Mouse (Mus musculus): Measurements from ENCODE around the gene Tshz2. TPM values are rescaled to one million over a fixed set of nuclear protein-coding genes. Genes with fewer than 3 reads are reported as not detected.

Gene Tshz2
- total RNA-seq, 2 experiments from 2014 or later = 38.2 to 40.1 TPM

DNA sequence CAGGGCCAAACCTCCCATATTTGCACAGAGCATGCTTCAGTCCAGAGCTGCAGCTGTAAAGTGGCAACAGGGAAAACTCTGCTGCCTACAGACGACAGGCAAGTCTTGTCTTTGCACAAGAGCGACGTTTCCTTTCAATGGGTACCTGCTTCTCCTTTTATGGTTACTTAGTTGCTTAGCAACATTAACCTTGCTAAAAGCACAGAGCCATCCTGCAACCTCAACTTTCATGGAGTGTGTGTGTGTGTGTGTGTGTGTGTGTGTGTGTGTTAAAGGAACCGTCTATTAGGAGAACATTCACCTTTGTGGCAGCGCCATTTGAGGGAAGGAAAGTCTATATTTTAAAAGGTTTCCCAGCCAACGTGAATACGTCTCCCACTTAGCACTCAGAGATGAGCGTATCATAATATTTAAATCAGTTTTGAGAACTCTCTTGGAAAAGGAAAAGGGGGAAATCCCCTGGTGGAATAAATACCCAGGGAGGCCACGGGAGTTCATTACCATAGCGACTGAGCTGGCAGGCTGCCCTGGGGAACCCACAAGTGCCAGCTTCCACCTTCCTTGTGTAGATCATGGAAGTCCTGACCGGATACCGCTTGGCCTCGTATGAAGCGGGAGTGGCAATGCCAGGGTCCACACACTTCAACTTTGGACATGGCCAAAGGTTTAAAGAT, 295.8 kb downstream of the Tshz2 start:
- no peak for DNase-seq (ENCODE audit: low spot score in 2 of 2)

DNA sequence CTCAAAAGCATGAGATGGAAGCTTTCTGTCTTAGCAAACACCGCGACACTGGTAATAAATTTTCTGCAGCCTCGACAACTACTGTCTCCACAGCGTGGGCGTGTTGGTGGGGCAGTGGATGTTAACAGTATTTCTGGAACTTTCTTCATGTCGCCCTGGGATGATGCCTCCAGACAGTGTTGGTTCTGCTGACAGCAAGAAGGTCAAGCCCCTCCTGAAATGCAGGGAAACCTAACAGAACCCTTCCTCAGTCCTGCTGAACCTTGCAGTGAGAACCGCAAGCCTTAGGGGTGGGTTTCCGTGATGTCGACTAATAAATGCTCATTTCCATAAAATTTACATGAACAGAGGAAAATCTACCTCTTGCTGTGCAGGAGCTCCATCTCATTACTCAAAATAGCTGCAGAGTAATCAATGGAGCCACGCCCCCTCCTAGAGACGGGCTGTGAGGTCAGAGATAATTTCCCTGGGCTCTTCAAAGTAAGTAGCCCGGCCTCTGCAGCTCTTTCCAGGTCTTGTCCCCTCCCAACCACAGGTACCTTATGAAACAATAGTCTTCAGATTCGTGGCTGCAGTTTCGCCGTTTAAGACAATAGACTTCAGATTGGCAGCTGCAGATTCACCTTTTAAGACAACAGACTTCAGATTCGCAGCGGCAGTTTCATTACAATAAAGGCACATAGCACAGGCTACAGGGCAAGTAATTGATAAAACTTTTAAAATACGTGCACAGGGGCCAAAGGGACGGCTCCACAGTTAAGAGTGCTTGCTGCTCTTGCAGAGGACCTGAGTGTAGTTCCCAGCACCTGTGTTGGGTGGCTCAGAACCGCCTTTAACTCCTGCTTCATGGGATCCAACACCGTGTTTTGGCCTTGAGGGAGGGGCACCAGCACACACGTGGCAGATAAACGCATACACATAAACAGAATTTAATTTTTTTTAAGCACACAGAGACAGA, 297.0 kb downstream of the Tshz2 start:
- no peak for DNase-seq (ENCODE audit: low spot score in 2 of 2)

- no peak for DNase-seq (ENCODE audit: low spot score in 2 of 2)
Measured at GRCm38 (mm10) chr2:169935642-169936041, 302.8 kb downstream of the Tshz2 start.

DNA sequence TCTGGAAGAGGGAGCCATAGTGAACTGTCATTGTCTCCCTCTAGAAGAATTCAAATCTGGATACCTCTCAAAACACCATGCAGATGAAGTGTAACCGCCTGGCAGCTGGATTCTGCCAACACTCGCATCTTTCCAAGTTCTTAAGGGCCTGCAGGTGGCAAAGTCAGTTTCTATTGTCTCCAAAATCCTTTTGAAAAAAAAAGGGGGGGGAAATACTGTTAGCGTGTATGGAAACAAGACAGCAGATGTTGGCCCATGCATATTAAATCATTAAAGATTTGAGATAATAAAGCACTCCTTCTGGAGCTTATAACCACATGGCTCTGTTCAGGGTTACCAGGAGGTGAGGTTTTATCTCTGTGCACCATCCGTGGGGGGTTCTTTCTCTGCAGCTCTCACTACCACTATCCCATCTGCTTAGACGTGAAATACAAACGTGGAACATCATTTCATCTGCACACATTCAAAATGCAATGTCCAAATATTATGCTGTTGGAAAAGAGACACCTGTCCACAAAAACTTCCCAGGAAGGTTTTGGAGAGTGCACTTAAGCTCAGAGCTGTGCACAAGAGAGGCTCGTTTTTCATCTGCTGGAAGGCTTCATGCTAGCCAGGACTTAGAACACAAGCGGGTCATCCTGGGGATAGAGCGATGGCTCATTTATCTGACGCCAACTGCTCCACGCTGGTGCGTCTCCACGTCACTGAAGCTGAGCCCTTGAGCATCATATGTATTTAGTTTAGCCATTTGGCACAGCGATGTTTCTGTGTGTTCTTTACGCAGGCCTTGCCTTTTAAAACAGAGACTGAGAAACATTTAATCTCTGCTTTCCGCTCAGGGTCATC, 307.7 kb downstream of the Tshz2 start:
- DNase-seq (ENCODE audit: low spot score in 2 of 2) = peak in 1 of 2 experiments; percentile 21

- DNase-seq (ENCODE audit: low spot score in 2 of 2) = no peak
Measured at GRCm38 (mm10) chr2:169943727-169944126, 310.9 kb downstream of the Tshz2 start.

- DNase-seq (ENCODE audit: low spot score in 2 of 2) = no peak
Measured at GRCm38 (mm10) chr2:169948139-169948538, 315.3 kb downstream of the Tshz2 start.

DNA sequence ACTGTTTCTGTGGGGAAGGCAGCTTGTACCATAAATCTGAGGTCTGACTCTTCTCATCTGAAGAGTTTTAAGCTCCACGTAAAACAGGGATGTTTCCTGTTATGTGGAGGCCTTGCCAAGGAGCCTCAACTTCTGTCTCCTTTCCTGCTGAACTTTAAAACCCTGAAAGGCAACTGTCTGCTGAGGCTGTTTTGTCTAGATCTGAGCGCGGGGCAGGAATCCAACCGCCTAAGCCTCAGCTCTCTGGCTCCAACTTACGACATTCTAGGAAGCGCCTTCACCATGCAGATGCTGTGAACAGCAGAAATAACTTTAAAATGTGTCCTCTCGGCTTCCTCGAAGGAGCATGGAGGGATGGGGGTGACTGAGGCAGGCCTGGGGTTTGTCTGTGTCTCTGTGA, 318.2 kb downstream of the Tshz2 start:
- peak in 1 of 2 experiments; percentile 47 for DNase-seq (ENCODE audit: low spot score in 2 of 2)

GRCm38 (mm10) chr2:169952981-169953380, 320.2 kb downstream of the Tshz2 start:
- no peak for DNase-seq (ENCODE audit: low spot score in 2 of 2)

DNA sequence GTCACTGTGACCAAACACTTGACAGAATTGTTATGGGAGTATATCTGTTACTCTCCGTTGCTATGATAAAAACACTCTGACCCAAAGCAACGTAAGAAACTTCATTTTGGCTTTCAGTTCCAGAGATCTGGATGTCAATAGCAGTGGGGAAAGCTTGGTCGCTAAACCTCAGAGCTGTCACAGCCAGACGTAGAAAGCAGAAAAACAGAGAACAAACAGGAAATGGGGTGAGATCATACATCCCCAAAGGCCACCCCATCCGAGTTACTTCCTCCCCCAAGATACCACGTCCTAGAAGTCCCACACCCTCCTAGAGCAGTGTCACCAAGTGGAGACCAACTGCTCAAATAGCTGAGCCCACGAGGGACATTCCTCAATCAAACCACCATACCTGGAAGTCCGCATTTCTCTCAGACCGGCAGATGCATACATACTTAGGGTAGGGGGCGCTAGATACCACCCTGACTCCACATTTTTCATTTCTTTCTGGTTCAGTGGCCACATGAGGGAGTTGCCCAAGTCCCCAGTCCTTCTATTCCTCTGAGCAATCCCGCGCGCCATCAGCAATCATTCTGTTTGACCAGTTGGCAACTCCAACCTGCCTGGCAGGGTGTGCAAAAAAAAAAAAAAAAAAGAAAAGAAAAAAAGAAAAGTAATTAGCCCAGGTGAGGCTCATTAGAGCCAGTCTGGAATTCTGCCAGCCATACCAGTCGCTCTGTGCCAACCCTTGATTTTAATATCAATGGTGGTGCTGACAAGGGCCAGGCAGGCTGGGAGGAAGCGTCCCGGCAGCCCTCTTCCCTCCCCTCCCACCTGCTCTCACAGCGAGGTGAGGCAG, 326.1 kb downstream of the Tshz2 start:
- no peak for DNase-seq (ENCODE audit: low spot score in 2 of 2)

- DNase-seq (ENCODE audit: low spot score in 2 of 2) = no peak
Measured at GRCm38 (mm10) chr2:169961463-169962230, 328.8 kb downstream of the Tshz2 start.

DNA sequence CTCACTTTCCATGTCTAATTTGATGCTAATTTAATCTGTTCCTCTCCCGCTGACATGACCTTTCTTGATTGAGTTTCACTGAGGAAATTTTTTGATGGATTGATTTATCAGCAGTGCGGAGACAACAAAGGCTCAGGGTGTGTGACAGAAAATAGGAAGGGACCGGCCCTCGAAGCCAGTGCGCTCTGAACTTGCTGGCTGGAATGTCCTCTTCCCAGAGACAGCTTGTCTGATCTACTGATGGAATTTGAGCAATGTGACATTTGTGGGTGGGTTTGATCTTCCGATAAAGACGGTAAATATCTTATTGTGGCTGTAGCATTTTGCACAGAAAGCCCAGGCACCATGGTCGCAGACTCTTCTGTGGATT, 329.4 kb downstream of the Tshz2 start:
- DNase-seq (ENCODE audit: low spot score in 2 of 2) = no peak

- DNase-seq (ENCODE audit: low spot score in 2 of 2) = no peak
Measured at GRCm38 (mm10) chr2:169962776-169963175, 330.0 kb downstream of the Tshz2 start.

- no peak for DNase-seq (ENCODE audit: low spot score in 2 of 2)
Measured at GRCm38 (mm10) chr2:169970481-169970880, 337.7 kb downstream of the Tshz2 start.

DNA sequence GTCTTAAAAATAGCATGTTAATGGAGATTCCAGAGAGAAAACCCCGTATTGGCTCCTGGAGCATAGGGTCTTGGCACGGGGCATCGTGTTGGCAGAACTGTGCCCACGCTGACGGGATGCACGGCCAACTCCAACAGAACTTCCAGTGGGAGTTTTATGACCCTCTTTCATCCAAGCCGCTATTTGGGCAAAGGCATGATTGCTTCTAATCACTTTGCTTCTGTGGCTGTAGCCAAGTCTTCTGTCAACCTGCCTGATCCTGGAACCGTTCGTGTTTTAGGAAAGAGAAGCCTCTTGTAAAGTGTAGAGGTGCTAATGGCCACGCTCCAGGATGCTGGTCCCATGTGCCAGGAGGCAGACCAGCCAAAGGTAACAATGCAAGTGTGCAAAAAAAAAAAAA, 350.1 kb downstream of the Tshz2 start:
- DNase-seq (ENCODE audit: low spot score in 2 of 2) = no peak

- no peak for DNase-seq (ENCODE audit: low spot score in 2 of 2)
Measured at GRCm38 (mm10) chr2:169987186-169987585, 354.4 kb downstream of the Tshz2 start.

- no peak for DNase-seq (ENCODE audit: low spot score in 2 of 2)
Measured at GRCm38 (mm10) chr2:169989186-169989585, 356.4 kb downstream of the Tshz2 start.

- no peak for DNase-seq (ENCODE audit: low spot score in 2 of 2)
Measured at GRCm38 (mm10) chr2:169990991-169991390, 358.2 kb downstream of the Tshz2 start.

- no peak for DNase-seq (ENCODE audit: low spot score in 2 of 2)
Measured at GRCm38 (mm10) chr2:169995987-169996386, 363.2 kb downstream of the Tshz2 start.

DNA sequence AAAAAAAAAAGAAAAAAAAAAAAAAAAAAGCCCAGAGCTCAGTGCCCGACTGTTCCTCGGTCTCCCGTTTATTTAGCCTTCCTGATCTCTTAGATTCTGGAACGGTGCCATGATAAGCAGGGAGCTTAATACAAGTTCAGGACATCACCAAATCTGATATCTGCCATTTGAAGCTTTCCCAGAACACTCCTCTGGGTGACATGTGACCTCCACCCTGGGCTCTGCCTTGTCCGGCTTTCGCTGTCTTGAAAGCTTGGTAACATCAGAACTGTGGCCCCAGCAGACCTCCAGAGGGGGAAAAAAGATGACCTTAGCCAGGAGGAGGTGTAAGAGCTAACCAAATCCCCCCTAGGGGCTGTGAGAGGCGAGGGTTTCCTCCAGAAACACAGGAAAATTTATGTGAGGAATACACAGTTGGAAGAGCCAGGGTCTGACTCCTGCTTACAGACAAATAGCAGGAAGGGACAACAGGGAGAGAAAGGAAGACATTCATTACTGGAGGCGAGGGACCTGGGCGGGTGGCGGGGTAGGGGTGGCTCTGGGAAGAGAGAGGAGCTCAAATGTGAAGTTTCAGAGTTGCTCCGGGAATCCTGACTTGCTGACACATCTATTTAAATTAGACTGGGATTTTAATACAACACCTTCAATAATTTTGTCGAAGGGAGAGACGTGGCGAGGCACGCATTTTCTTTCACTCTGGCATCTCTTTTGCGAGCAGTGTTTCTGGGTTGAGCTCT, 363.9 kb downstream of the Tshz2 start:
- no peak for DNase-seq (ENCODE audit: low spot score in 2 of 2)

All from gastrocnemius, postnatal 4 days (tissue).